Mouse (Mus musculus) embryonic facial prominence, embryonic 11.5 days (tissue): ENCODE data around the gene Enpp5. TPM values are rescaled to one million over a fixed set of nuclear protein-coding genes. Genes with fewer than 3 reads are reported as not detected.

Experiments used
- ATAC-seq: fragments of 200-750 bp; cut with Nextera tagmentation; replicated peaks from 2 replicates; pipeline ENCODE4 v1.8.0; 2017; ENCODE audit warnings: low read depth; ENCODE audit not compliant: insufficient number of reproducible peaks, low FRiP score, low TSS enrichment
- DNase-seq: peaks from one replicate; pipeline ENCODE4 v3.0.0-alpha.2; 2015; ENCODE audit warnings: low spot score
- H3K27ac ChIP-seq: fragments of 300-500 bp; sonication (generic); replicated peaks from 2 replicates; pipeline ENCODE4 v1.5.1; 2014; ENCODE audit warnings: mild to moderate bottlenecking, low read depth, low read length, control low read depth
- H3K27me3 ChIP-seq: fragments of 300-500 bp; sonication (generic); 2 replicates; pipeline ENCODE4 v1.6.1; 2014; ENCODE audit warnings: mild to moderate bottlenecking, low read length, moderate library complexity, mixed read lengths; ENCODE audit not compliant: control insufficient read depth, insufficient read depth
- H3K36me3 ChIP-seq: fragments of 300-500 bp; sonication (generic); replicated peaks from 2 replicates; pipeline ENCODE4 v1.6.1; 2014; ENCODE audit warnings: low read depth, mild to moderate bottlenecking, low read length, moderate library complexity, mixed read lengths; ENCODE audit not compliant: control insufficient read depth, insufficient read depth
- H3K4me1 ChIP-seq: fragments of 300-500 bp; sonication (generic); 2 replicates; pipeline ENCODE4 v1.6.1; 2014; ENCODE audit warnings: low read length, mixed read lengths; ENCODE audit not compliant: control insufficient read depth, insufficient read depth
- H3K4me2 ChIP-seq: fragments of 300-500 bp; sonication (generic); 2 replicates; pipeline ENCODE4 v1.6.1; 2014; ENCODE audit warnings: low read depth, mild to moderate bottlenecking, control low read depth, low read length, moderate library complexity
- H3K4me3 ChIP-seq: fragments of 300-500 bp; sonication (generic); 2 replicates; pipeline ENCODE4 v1.5.1; 2014; ENCODE audit warnings: low read depth, low read length, control low read depth
- H3K9ac ChIP-seq: fragments of 300-500 bp; sonication (generic); replicated peaks from 2 replicates; pipeline ENCODE4 v1.6.1; 2014; ENCODE audit warnings: mild to moderate bottlenecking, control low read depth, low read length
- H3K9me3 ChIP-seq: fragments of 300-500 bp; sonication (generic); replicated peaks from 2 replicates; pipeline ENCODE4 v1.6.1; 2016; ENCODE audit warnings: mild to moderate bottlenecking, low read length, inconsistent platforms, mixed read lengths; ENCODE audit not compliant: control insufficient read depth
- WGBS: fragments of 180-500 bp; shearing (Covaris S2); extraction: QIAGEN DNeasy Blood & Tissue Kit; methylation state at CpG from one replicate; pipeline ENCODE4 v1.1.7; 2014; 5-methylcytosine and 5-hydroxymethylcytosine counted together
- polyA plus RNA-seq: library from polyadenylated mRNA; unstranded; fragments of >200 nt; fragmentation: Nextera tagmentation; extraction: Ambion mirVana; gene quantifications from 2 replicates; pipeline ENCODE4 v1.2.1, GENCODE M21; 2014

The Enpp5 gene
- polyA plus RNA-seq, 1 experiment from 2014 or later: 8.2 TPM

DNA sequence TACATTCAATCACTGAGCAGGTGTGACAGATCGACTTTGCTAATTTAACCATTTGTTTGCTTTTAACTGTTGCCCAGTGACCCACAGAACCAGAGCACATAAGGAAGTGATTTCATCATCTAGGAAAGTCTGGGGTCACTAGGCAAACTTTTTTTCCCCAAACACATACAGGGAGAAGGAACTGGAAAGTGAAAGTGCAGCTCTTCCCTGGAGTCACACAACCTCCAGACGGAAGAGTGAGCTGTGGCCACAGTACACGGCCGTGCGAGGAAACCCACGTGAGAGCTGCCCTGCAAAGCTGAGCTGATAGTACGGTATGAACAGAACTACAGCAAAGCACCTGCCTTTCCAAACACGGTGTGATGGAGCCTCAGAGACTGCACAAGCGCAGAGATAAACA lies 22.3 kb downstream of the Enpp5 start:
- H3K4me2 ChIP-seq: no peak overlapping the region
- no peaks in the 10 kb centered on the region for H3K27me3 ChIP-seq
- no peak overlapping the region for H3K9ac ChIP-seq
- H3K4me1 ChIP-seq: no peaks in the 10 kb centered on the region
- 64% methylated on average over 9 of the region's 9 CpGs for WGBS
- no peaks in the 10 kb centered on the region for H3K9me3 ChIP-seq
- ATAC-seq (no peak), DNase-seq (no peak)
- H3K36me3 ChIP-seq: no peaks in the 10 kb centered on the region
- H3K4me3 ChIP-seq: no peak overlapping the region
- H3K27ac ChIP-seq: no peak overlapping the region

DNA sequence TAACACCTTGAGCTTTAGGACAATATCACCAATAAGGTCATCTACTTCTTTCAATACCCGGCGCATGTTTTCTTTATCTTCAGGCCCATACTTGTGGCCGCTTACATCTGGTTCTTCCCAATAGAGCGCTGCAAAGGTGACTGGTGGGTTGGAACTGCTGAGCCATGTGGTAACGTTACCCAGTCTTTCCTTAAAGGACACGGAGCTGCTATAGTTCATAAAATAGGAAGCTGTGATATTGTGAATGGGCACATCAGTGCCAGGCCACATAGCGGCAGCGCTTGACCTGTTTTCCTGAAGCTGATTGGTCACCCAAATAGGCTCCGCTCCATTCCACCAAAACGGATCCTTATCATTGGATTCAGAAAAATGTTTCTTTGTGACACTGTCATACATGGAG lies 23.3 kb downstream of the Enpp5 start:
- Histone ChIP-seq H3K36me3 (no peaks in the 10 kb centered on the region), H3K4me1 (no peaks in the 10 kb centered on the region), H3K4me2 (no peak overlapping the region), H3K9ac (no peak overlapping the region), H3K27me3 (no peaks in the 10 kb centered on the region), H3K27ac (no peak overlapping the region), H3K9me3 (no peaks in the 10 kb centered on the region), H3K4me3 (no peak overlapping the region)
- no peak for DNase-seq
- WGBS: 92% methylated on average over 10 of the region's 10 CpGs
- no peak for ATAC-seq

DNA sequence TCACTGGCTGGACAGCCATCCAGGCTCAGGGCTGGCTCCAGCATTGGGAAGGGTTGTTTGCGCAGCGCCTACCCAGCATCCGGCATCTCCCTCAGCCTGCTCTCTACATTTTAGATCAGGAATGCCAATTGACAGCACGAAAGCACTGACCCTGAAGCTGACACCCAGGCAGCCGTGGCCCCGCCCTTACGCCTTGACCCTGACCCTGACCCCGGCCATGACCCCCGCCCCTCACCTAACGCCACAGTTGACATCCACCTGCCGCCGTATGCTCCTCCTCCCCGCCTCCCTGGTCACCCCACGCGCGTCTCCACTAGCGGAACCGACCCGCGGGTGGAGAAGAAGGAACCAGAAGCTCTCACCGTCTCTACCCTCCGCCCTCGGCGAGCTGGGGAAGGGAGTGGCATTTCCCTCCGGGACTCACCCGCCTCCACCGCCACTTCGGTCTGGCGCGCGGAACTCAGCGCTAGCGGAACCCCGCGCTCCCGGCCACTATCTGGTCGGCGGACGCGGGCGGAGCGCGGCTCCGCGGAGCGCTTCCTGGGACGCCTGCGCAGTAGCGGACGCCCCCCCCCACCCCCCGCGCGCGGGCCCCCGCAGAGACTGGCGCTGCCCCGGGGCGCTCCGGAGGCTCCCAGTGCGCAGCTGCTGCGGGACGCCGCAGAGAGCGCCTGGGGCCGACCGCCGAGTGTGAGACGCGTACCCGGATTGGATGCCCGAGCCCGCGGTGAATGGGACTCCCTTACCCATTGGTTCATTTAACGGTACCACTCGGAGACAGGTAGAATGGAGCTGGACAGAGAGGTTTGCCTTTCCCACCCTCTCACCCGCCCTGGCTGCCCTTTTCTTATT lies 26.9 kb downstream of the Enpp5 start, which contains the start of gene Enpp4:
TSS of gene Enpp4 (minus strand) at position 523 of the 852 bp plus-strand sequence.
- WGBS: under 1% methylated on average over 69 of the region's 76 CpGs
- H3K4me1 ChIP-seq: no peaks in the 10 kb centered on the region
- no peaks in the 10 kb centered on the region for H3K27me3 ChIP-seq
- peak within 1 kb of the TSS; percentile 65 for H3K4me3 ChIP-seq
- peak within 1 kb of the TSS; percentile 95 for H3K4me2 ChIP-seq
- DNase-seq (peak; percentile 84), ATAC-seq (peak; percentile 99)
- H3K9me3 ChIP-seq: no peaks in the 10 kb centered on the region
- no peaks in the 10 kb centered on the region for H3K36me3 ChIP-seq
- H3K9ac ChIP-seq: peak within 1 kb of the TSS; percentile 71
- no peak within 1 kb of the TSS for H3K27ac ChIP-seq

DNA sequence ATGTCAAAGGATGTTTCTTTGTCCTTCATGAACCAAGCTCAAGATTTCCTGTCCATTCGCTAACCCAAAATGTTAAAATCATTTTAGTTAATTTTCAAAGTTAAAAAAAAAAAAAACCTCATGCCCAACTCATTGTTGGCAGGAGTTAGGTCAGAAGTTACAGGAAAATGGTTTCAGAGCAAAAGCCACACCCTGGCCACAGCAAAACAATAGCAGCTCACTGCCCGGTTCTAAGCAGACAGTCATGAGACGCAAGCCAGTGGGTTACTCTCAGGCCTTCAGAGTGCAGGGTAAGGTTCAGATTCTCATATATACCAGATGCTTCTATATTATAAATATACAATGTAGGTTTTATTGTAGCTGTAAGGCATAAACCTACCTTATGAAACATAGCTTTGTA lies 29.7 kb downstream of the Enpp5 start:
- H3K4me1 ChIP-seq: no peaks in the 10 kb centered on the region
- 87% methylated on average over 3 of the region's 3 CpGs for WGBS
- no peak overlapping the region for H3K4me3 ChIP-seq
- no peaks in the 10 kb centered on the region for H3K9me3 ChIP-seq
- no peak for ATAC-seq
- DNase-seq: no peak
- no peak overlapping the region for H3K9ac ChIP-seq
- no peak overlapping the region for H3K4me2 ChIP-seq
- no peak overlapping the region for H3K27ac ChIP-seq
- no peaks in the 10 kb centered on the region for H3K36me3 ChIP-seq
- H3K27me3 ChIP-seq: no peaks in the 10 kb centered on the region

DNA sequence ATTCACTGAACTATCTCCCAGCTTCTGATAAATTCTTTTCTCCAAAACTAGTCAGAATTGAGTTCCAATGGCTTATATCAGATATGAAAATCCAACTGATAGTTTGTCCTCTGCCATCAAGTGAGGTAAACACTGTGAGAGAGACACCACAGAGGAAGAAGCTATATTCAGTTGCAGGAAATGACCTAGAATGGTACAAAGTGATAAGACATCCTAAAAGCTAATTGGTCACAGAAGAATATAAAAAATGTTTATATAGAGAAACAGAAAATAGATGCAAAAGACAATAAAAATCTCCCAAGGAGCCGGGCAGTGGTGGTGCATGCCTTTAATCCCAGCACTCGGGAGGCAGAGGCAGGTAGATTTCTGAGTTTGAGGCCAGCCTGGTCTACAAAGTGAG lies 38.0 kb downstream of the Enpp5 start:
- Histone ChIP-seq H3K4me3 (no peak overlapping the region), H3K27me3 (no peaks in the 10 kb centered on the region), H3K9ac (no peak overlapping the region), H3K4me1 (no peaks in the 10 kb centered on the region), H3K9me3 (no peaks in the 10 kb centered on the region), H3K36me3 (no peaks in the 10 kb centered on the region), H3K27ac (no peak overlapping the region), H3K4me2 (no peak overlapping the region)
- WGBS: 100% methylated on average over 2 of the region's 2 CpGs
- ATAC-seq (no peak), DNase-seq (no peak)

DNA sequence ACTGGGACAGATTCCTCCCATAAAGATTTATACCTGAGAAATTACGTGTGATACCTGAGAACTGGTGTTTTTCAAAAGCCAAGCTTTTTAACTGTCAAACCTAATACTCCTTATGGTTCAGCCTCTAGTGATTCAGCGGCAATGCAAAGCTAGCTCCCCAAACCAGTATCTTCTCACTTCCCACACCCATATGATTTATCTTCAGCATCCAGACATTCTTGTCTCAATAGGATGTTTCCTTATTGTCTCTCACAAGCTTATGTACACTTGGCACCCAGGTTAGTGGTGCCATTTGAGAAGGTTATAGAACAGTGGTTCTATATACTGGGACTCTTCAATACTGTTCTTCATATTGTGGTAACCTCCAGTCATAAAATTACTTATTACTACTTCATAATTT lies 39.1 kb downstream of the Enpp5 start:
- Histone ChIP-seq H3K9me3 (no peaks in the 10 kb centered on the region), H3K36me3 (no peaks in the 10 kb centered on the region), H3K4me2 (no peak overlapping the region), H3K4me3 (no peak overlapping the region), H3K9ac (no peak overlapping the region), H3K27me3 (no peaks in the 10 kb centered on the region), H3K27ac (no peak overlapping the region), H3K4me1 (no peaks in the 10 kb centered on the region)
- WGBS: 75% methylated on average over 2 of the region's 2 CpGs
- no peak for DNase-seq
- no peak for ATAC-seq

DNA sequence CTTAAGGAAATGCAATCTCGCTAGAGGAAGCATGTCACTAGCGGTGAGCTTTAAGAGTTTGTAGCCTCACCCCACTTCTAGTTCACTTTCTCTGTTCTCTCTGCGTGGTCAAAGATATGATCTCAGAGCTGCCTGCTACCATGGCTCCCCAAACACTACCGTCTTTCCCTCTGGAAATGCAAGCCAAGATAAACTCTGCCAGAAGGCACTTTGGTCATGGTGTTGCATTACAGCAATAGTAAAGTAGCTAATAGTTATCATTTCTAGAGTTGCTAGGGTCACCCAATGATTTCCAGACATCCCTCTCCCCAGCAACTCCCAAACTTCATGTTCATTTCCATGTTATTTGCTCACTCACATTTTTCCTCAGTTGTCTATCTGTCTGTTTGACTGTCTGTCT lies 39.6 kb downstream of the Enpp5 start:
- ATAC-seq (no peak), DNase-seq (no peak)
- WGBS: 62% methylated on average over 4 of the region's 4 CpGs
- Histone ChIP-seq H3K9ac (no peak overlapping the region), H3K36me3 (no peaks in the 10 kb centered on the region), H3K4me2 (no peak overlapping the region), H3K4me3 (no peak overlapping the region), H3K9me3 (no peaks in the 10 kb centered on the region), H3K27ac (no peak overlapping the region), H3K27me3 (no peaks in the 10 kb centered on the region), H3K4me1 (no peaks in the 10 kb centered on the region)

DNA sequence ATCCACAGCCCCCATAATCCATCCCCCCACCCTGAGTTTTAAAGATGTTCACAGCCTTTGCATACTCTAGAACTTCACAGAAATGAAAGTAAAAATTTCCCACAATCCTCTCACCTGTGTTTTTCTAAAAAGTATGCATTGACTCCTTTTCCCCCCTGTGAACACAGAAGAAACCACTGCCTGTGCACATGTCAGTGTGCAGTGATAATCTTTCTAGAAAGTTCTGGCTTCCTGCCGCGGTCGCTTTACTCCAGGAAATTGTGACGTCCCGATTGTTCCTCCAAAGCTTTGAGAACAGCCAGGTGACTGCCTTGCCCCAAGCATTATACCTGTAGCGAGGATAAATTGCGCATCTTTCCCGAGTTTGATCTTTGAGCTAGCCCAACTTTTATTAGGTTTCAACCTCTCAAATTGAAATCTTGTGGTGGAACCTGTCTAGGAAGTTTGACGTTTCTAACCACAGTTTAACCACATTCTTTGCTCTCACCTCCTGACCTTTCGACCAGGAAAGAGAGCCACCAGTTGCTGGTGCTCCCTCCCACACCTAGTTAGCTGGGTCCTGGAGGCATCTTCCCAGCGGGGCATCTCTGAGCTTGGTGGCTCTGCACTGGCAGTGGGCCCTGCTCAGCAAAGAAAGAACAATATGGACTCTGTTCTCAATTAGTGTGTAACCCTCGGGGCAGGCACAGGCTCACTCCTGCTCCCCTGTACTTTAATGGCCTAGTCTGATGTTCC lies 42.9 kb downstream of the Enpp5 start:
- 62% methylated on average over 12 of the region's 12 CpGs for WGBS
- no peak overlapping the region for H3K27ac ChIP-seq
- H3K9me3 ChIP-seq: no peaks in the 10 kb centered on the region
- H3K4me2 ChIP-seq: no peak overlapping the region
- H3K36me3 ChIP-seq: no peaks in the 10 kb centered on the region
- no peaks in the 10 kb centered on the region for H3K4me1 ChIP-seq
- DNase-seq: peak; percentile 4
- no peaks in the 10 kb centered on the region for H3K27me3 ChIP-seq
- ATAC-seq: no peak
- H3K4me3 ChIP-seq: no peak overlapping the region
- H3K9ac ChIP-seq: no peak overlapping the region
